22 mouse cellular contexts compared by ENCODE assay signal in the genomic region with DNA sequence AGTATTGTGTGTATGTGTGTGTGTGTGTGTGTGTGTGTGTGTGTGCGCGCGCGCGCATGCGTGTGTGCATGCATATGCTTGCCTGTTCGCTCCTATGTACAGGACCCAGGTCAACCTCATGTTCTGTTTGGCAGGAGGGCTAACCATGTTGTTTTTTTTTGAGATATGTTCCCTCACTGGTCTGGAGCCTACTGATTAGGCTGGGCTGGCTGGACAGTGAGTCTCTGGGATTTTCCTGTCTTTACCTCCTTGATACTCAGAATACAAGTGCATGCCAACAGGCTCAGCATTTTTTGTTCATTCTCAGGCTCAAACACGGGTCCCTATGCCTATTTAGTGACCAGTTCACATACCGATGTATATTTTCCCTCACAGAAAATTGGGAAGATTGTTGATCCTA.
DNase-seq lines count a peak whose midpoint lies in the region; ATAC-seq lines count a peak whose summit lies in the region.
"Had no signal": no experiment of that assay in that cellular context is flagged by ENCODE, and none has a peak within 500 bp of the region (broad histone marks: within the 10 kb centered on the region; RNA-seq: fewer than 3 reads in every experiment).

No protein-coding gene starts in this region.

- H3K4me2 ChIP-seq in heart, embryonic 13.5 days = no peak overlapping the region
- H3K4me2 ChIP-seq in heart, embryonic 16.5 days (ENCODE audit: low read depth, low read length) = no peak overlapping the region
- no peak overlapping the region for H3K4me2 ChIP-seq in heart, embryonic 12.5 days

- intact Hi-C loops in heart, postnatal 10 days (cut with DNase I) = no loop called here
- intact Hi-C loops in heart, postnatal 14 days (cut with DNase I) = no loop called here

- no peak overlapping the region for H3K4me3 ChIP-seq in heart, embryonic 10.5 days
- no peak overlapping the region for H3K4me3 ChIP-seq in heart, embryonic 13.5 days
- H3K4me3 ChIP-seq in heart, embryonic 16.5 days (ENCODE audit: low read length) = no peak overlapping the region
- no peak overlapping the region for H3K4me3 ChIP-seq in heart, embryonic 12.5 days

- no peaks in the 10 kb centered on the region for H3K36me3 ChIP-seq in heart, embryonic 10.5 days
- H3K36me3 ChIP-seq in heart, embryonic 13.5 days = no peaks in the 10 kb centered on the region
- H3K36me3 ChIP-seq in heart, embryonic 16.5 days (ENCODE audit: control insufficient read depth, insufficient read depth) = no peaks in the 10 kb centered on the region
- H3K36me3 ChIP-seq in heart, embryonic 12.5 days = no peaks in the 10 kb centered on the region
- H3K36me3 ChIP-seq: G1E had no signal

- 0 out of 2 replicates have a peak, but pooled peaks cover 4% of the 10 kb centered on the region for H3K4me1 ChIP-seq in heart, embryonic 10.5 days
- peaks cover 19% of the 10 kb centered on the region for H3K4me1 ChIP-seq in heart, embryonic 13.5 days
- peaks cover 11% of the 10 kb centered on the region for H3K4me1 ChIP-seq in heart, embryonic 16.5 days (ENCODE audit: control insufficient read depth, insufficient read depth, low read length)
- H3K4me1 ChIP-seq in heart, embryonic 12.5 days (replicated peaks) = peaks cover 9% of the 10 kb centered on the region; the same call in 1 of the 2 replicates

- H3K9ac ChIP-seq in heart, embryonic 13.5 days = no peak overlapping the region
- H3K9ac ChIP-seq in heart, embryonic 16.5 days (ENCODE audit: low read length) = no peak overlapping the region
- no peak overlapping the region for H3K9ac ChIP-seq in heart, embryonic 12.5 days

- no peaks in the 10 kb centered on the region for H3K9me3 ChIP-seq in heart, embryonic 10.5 days
- H3K9me3 ChIP-seq in heart, embryonic 13.5 days = no peaks in the 10 kb centered on the region
- H3K9me3 ChIP-seq in heart, embryonic 16.5 days (replicated peaks; ENCODE audit: control insufficient read depth, low read length) = no peaks in the 10 kb centered on the region
- no peaks in the 10 kb centered on the region for H3K9me3 ChIP-seq in heart, embryonic 12.5 days (replicated peaks)
- H3K9me3 ChIP-seq: G1E had no signal

- peak; percentile 86 for DNase-seq in heart, adult 11 months
- DNase-seq in heart, embryonic 10.5 days (ENCODE audit: low spot score) = no peak
- peak; percentile 6 to 12 for DNase-seq in heart, adult 18-20 months
- DNase-seq in heart, postnatal 10 days = no peak
- no peak for DNase-seq in heart, postnatal 14 days
- DNase-seq: adrenal gland, adult 2 months; adrenal gland, adult 8-10 months; adrenal gland, postnatal 10 days; adrenal gland, postnatal 14 days; adrenal gland, postnatal 25 days; adrenal gland, postnatal 36 days; B cell, adult 2 months; cerebellum, adult 11 months; cerebellum, adult 11-12 months had no signal

- H3K27ac ChIP-seq in heart, embryonic 10.5 days = no peak overlapping the region
- 0 out of 2 replicates have a peak overlapping the region, but pooled peaks have one; percentile 13 for H3K27ac ChIP-seq in heart, embryonic 13.5 days (replicated peaks)
- H3K27ac ChIP-seq in heart, embryonic 16.5 days (ENCODE audit: low read length) = no peak overlapping the region
- no peak overlapping the region for H3K27ac ChIP-seq in heart, embryonic 12.5 days (ENCODE audit: poor library complexity, severe bottlenecking)

- 90% methylated on average over 9 of the region's 9 CpGs for WGBS in heart, embryonic 10.5 days
- WGBS in heart, embryonic 13.5 days = 88% methylated on average over 9 of the region's 9 CpGs
- WGBS in heart, embryonic 16.5 days = 84% methylated on average over 9 of the region's 9 CpGs
- WGBS in heart, embryonic 12.5 days = 81% methylated on average over 9 of the region's 9 CpGs

- ATAC-seq in heart, embryonic 13.5 days (ENCODE audit: extremely low read depth, insufficient number of reproducible peaks, low FRiP score, low TSS enrichment) = no peak
- peak; percentile 69; the same call in 1 of the 2 replicates for ATAC-seq in heart, embryonic 16.5 days (replicated peaks; ENCODE audit: extremely low read depth, insufficient read depth, low FRiP score)
- ATAC-seq in heart, embryonic 12.5 days (ENCODE audit: insufficient number of reproducible peaks, low FRiP score) = no peak
- ATAC-seq: activated CD4-positive, CD25-positive, alpha-beta regulatory T cell, adult 4 months; CD4-positive, CD25-positive, alpha-beta regulatory T cell, adult 4 months; Patski had no signal

- no peaks in the 10 kb centered on the region for H3K27me3 ChIP-seq in heart, embryonic 10.5 days (ENCODE audit: insufficient read depth, poor library complexity, severe bottlenecking)
- H3K27me3 ChIP-seq in heart, embryonic 13.5 days (replicated peaks) = no peaks in the 10 kb centered on the region
- H3K27me3 ChIP-seq in heart, embryonic 16.5 days (ENCODE audit: control insufficient read depth, insufficient read depth, low read length) = no peaks in the 10 kb centered on the region
- no peaks in the 10 kb centered on the region for H3K27me3 ChIP-seq in heart, embryonic 12.5 days (replicated peaks)
- H3K27me3 ChIP-seq: CH12.LX had no signal

Comparison
In these comparisons a context has a peak if more than half of its experiments do, and no peak if none do; other contexts are left out.
1. DNase-seq: peak in heart, adult 11 months (single experiment) and heart, adult 18-20 months (2 of 2); none in heart, embryonic 10.5 days (single experiment), heart, postnatal 10 days (0 of 2) and heart, postnatal 14 days (0 of 2).